Mouse (Mus musculus): ENCODE results near the gene Gm20708.

DNA sequence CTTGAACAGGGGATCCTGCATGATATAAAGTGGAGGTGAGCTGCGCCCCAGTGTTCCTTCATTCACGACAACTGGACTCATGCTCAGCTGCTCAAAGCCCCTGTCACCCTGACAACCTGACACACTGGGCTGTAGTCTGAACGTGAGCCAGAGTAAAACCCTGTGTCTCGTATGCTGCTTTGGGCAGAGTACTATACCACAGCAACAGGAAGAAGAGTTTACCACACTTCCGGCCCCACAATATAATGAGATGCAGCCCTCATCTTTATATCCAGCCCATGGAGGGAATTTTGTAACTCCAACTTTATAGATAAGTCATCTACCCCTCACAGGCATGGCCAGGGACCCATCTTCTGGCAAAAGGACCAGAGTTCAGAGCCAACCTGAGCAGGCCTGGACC is 32.4 kb upstream of the Gm20708 start:
- TF ChIP-seq CTCF (IDR thresholded peaks at IDR 0.05; ENCODE audit: borderline replicate concordance, control insufficient read depth, extremely low read depth, insufficient read depth, low read length, poor library complexity) (no peak), POLR2A (IDR thresholded peaks at IDR 0.05; ENCODE audit: control insufficient read depth, extremely low read depth, insufficient read depth, low read length, poor library complexity) (no peak)

Data from thymus, adult 2 months (tissue).